Mouse (Mus musculus): ENCODE data around the gene Pxdn.

GRCm38 (mm10) chr12:29961041-29961440 lies 23.6 kb downstream of the Pxdn start:
- TF ChIP-seq POLR2A (IDR thresholded peaks at IDR 0.05; ENCODE audit: low read depth, low read length) (no peak), CTCF (IDR thresholded peaks at IDR 0.05; ENCODE audit: borderline replicate concordance, insufficient read depth, low read length) (no peak)

Data from embryonic fibroblast, embryonic 13.5 days (primary cell).